Mouse (Mus musculus) ZHBTc4 (cell line): ENCODE measurements at regions not wholly inside any gene's neighbourhood (a gene's known extent, or its start where the extent isn't known, plus 50 kb on each side); places are given as distances from the start of the nearest gene placed in this dataset.

Experiments
- DNase-seq: peaks from one replicate; pipeline ENCODE4 v3.0.0-alpha.2; 2011; ENCODE audit warnings: low read depth, low spot score

GRCm38 (mm10) chr1:193949817-193950216 lies 579.7 kb upstream of the Camk1g start:
- no peak for DNase-seq

- no peak for DNase-seq
These were observed 577.0 kb upstream of the Camk1g start for GRCm38 (mm10) chr1:193946953-193947586.

GRCm38 (mm10) chr1:193935969-193936368 lies 565.9 kb upstream of the Camk1g start:
- DNase-seq: no peak

- DNase-seq: peak; percentile 9
These were observed 564.2 kb upstream of the Camk1g start for GRCm38 (mm10) chr1:193934308-193934707.

- no peak for DNase-seq
These were observed 561.1 kb upstream of the Camk1g start for GRCm38 (mm10) chr1:193931131-193931729.

- peak; percentile 59 for DNase-seq
These were observed 558.5 kb upstream of the Camk1g start for GRCm38 (mm10) chr1:193928607-193929006.

GRCm38 (mm10) chr1:193922756-193923155 lies 552.7 kb upstream of the Camk1g start:
- no peak for DNase-seq

- no peak for DNase-seq
These were observed 549.1 kb upstream of the Camk1g start for GRCm38 (mm10) chr1:193919243-193919642.

- DNase-seq: peak; percentile 14
These were observed 535.6 kb upstream of the Camk1g start for GRCm38 (mm10) chr1:193905711-193906110.

- DNase-seq: no peak
These were observed 524.0 kb upstream of the Camk1g start for GRCm38 (mm10) chr1:193894072-193894471.

- no peak for DNase-seq
These were observed 506.4 kb upstream of the Camk1g start for GRCm38 (mm10) chr1:193876540-193876939.

- DNase-seq: no peak
These were observed 506.0 kb upstream of the Camk1g start for GRCm38 (mm10) chr1:193876121-193876520.

GRCm38 (mm10) chr1:193875287-193875686 lies 505.2 kb upstream of the Camk1g start:
- DNase-seq: no peak

GRCm38 (mm10) chr1:193870731-193871130 lies 500.6 kb upstream of the Camk1g start:
- no peak for DNase-seq

GRCm38 (mm10) chr1:193868639-193869320 lies 498.7 kb upstream of the Camk1g start:
- no peak for DNase-seq

- DNase-seq: no peak
These were observed 490.7 kb upstream of the Camk1g start for GRCm38 (mm10) chr1:193860767-193861299.

GRCm38 (mm10) chr1:193860354-193860753 lies 490.3 kb upstream of the Camk1g start:
- DNase-seq: no peak

- peak; percentile 8 for DNase-seq
These were observed 489.4 kb upstream of the Camk1g start for GRCm38 (mm10) chr1:193859257-193860125.

- no peak for DNase-seq
These were observed 477.8 kb upstream of the Camk1g start for GRCm38 (mm10) chr1:193847922-193848321.

- DNase-seq: no peak
These were observed 474.8 kb upstream of the Camk1g start for GRCm38 (mm10) chr1:193844868-193845267.

GRCm38 (mm10) chr1:193844461-193844860 lies 474.4 kb upstream of the Camk1g start:
- DNase-seq: no peak

GRCm38 (mm10) chr1:193800998-193801397 lies 430.9 kb upstream of the Camk1g start:
- no peak for DNase-seq
